Mouse (Mus musculus) gastrocnemius, postnatal 10 days (tissue): ENCODE results near the gene Scd4. TPM values are rescaled to one million over a fixed set of nuclear protein-coding genes. Genes with fewer than 3 reads are reported as not detected.

Experiments
- DNase-seq: peaks from one replicate; pipeline ENCODE4 v3.0.0; 2021; ENCODE audit warnings: mixed read lengths
- microRNA-seq, 2 experiments: library from miRNA; unstranded; fragments of <30 nt; microRNA quantifications; one replicate each; pipeline ENCODE4 v1.2.0; 2021
- total RNA-seq, 2 experiments: library from RNA; stranded (reverse); gene quantifications; 2 replicates each; pipeline ENCODE4 v1.2.3; 2021

Gene Scd4
- total RNA-seq, 2 experiments from 2014 or later = 0.33 to 0.61 TPM

- no peak for DNase-seq
Measured at GRCm38 (mm10) chr19:44379090-44379489, 46.2 kb downstream of the Scd4 start.

DNA sequence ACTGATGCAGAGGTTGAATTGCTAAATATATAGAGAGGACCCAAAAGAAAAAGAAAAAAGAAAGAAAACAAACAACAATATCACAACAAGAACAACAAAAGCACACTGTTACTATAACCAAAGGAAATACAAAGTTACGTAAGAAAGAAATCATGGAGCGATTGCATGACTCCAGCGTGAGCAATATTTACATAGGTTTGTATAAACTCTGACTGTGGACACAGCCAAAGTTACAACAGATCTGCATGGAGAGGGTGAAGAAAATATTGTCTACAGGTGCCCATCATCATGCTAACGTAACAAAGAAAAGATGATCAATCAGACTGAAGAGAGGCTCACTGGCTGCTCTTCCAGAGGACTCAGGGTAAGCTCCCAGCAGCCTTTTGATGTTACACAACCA is 47.2 kb downstream of the Scd4 start:
- no peak for DNase-seq

- DNase-seq = no peak
Measured at GRCm38 (mm10) chr19:44382682-44383321, 49.9 kb downstream of the Scd4 start.

GRCm38 (mm10) chr19:44385887-44386498 is 53.1 kb downstream of the Scd4 start:
- DNase-seq = no peak

- no peak for DNase-seq
Measured at GRCm38 (mm10) chr19:44387089-44387671, 54.3 kb downstream of the Scd4 start.

DNA sequence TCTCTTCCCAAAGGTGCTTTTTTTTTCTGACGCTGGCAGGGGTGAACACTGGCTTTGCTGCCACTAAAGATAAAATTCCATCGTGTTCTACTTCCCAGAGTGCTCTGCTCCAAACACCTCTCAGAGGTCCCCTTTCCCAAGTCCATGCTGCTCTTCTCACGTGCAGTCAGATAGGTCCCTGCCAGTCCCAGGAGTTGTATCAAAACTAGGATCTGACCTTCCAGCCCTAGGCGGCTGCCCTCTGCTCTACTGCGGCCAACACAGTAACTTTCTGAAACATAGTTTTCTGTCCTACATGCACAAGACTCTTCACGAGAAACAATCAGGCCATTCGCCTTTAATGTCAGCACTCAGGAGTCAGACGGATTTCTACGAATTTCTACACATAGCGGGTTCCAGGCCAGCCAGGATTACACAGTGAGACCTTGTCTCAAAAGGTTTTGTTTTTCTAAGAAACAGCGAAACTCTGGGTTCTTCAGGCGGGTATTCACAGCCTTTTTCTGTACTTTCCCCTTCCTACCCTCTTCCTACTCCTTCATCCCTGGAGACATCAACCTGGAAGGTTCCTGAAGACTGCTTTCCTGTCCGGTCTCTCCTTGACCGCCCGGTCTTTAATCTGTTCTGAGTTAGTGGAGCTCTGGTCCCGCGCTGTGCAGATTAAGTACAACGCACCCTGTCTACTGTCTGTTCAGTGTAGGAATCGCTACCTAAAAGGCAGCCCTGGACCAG is 55.0 kb downstream of the Scd4 start:
- DNase-seq = no peak

DNA sequence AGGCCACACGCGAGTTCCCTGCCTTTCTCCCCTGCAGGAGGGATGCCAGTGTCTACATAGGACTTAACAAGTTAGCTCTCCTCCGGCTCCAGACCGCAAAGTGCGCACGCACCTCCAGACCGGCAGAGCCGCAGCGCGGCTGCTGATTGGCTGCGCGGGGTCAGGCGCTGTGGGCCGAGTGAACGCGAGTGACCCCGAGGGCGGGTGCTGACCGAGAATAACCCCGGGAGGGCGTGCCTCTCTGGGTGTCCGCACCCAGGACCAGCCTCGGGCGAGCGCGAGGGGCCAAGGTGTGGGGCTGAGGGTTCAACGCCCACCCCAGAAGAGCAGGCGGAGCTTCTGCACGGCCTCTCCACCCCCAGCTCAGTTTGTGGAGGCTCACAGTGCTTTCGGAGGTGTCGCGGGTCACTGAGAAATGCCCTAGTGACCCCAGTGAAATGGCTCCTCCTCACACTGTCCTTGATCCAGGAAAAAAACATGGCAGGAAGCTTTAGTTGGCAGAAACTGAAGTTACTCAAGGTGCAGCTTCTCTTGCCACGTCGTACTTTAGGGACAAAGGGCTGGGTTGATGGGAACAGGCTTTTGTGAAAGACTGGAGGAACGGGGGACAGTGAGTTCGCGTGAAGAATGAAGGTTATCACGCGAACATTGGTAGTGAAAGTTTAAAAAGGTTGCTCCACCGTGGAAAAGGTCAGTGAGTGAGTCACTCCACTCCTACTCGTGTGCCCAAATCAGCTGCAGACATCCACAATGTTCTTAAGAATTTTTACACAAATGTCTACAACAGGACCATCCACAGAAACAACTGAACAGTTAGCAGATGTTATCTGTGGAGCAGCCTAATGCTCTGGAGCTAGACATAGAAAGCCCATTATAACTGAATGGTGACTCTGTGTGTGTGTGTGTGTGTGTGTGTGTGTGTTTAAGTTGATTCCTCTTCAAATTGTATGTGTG is 55.9 kb downstream of the Scd4 start:
- DNase-seq = peak; percentile 95

DNA sequence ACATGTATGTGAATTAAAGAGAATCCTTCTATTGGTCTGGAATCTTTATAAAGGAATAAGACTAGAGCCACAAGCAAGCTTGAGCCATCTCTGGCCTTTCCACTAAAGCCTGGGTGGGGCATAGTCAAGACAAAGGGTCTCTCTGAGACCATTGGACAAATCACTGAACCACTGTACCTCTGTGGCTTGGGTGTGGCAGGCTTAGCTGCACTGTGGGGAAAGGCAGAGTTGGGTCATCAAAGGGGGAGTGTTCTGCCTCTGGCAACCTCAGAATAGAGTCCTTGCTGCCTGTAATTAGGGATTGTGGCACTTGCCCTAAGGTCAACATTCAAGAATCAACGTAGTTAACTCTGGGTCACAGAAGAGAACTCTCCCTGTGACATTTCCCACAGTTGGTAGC is 56.6 kb downstream of the Scd4 start:
- DNase-seq = no peak

GRCm38 (mm10) chr19:44391856-44392255 is 59.0 kb downstream of the Scd4 start:
- DNase-seq = no peak

DNA sequence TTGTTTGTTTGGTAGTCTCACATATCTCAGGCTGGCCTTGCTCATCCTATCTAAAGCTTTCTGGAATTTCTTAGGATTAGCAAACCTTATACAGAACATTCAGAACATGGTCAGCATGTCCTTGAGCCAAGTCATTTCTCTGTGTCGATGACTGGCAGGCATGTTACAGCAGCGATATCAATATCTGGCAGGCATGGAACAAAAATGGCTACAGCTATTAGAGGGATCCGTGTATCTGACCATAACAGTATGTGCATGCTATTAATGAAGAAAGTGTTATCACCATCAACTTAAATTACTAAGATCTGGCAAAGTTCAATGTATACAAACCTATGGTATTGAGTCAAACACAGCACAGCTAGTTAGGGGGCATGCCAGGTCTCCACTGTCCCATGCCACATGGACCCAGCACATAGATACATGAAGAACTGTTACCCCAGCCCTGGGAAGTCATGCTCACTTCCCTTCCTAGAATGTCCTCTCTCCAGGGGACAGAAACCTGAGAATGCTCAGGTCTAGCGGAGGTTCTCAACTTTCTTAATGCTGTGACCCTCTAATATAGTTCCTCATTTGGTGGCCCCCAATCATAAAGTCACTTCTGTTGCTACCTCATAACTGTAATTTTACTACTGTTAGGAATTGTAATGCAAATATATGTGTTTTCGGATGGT is 59.6 kb downstream of the Scd4 start:
- DNase-seq = no peak

GRCm38 (mm10) chr19:44393962-44394422 is 61.1 kb downstream of the Scd4 start:
- no peak for DNase-seq

GRCm38 (mm10) chr19:44394972-44395371 is 62.1 kb downstream of the Scd4 start:
- no peak for DNase-seq

Small RNAs within 50 kb of the gene (microRNA-seq; reads per million reads assigned to microRNA genes)
- gene Mir5114 = 0 reads per million in 2 experiments

Other genes starting within 250 kb of the Scd4 start
- 10 to 100 TPM; 21.6 TPM for gene Chuk, start 225.6 kb upstream of the Scd4 start, total RNA-seq
- 1 to 10 TPM; 7.7 to 8.7 TPM for gene Cwf19l1, start 197.2 kb upstream of the Scd4 start, total RNA-seq
- 10 to 100 TPM; 15.8 to 17.8 TPM for gene Bloc1s2, start 186.6 kb upstream of the Scd4 start, total RNA-seq
- not detected for gene Pkd2l1, start 140.7 kb upstream of the Scd4 start, total RNA-seq
- not detected for gene Scd3, start 129.8 kb upstream of the Scd4 start, total RNA-seq
- 10 to 100 TPM; 55.2 to 56.7 TPM for gene Scd2, start 39.4 kb upstream of the Scd4 start, total RNA-seq
- 10 to 100 TPM; 39.5 to 46.6 TPM for gene Scd1, start 74.8 kb downstream of the Scd4 start, total RNA-seq
- not detected for gene Wnt8b, start 160.4 kb downstream of the Scd4 start, total RNA-seq
- 1 to 10 TPM; 5.1 to 5.6 TPM for gene Sec31b, start 212.8 kb downstream of the Scd4 start, total RNA-seq
- gene Gm20538, start 219.7 kb downstream of the Scd4 start, total RNA-seq = not detected
- 100 to 1,000 TPM; 675 to 794 TPM for gene Ndufb8, start 222.3 kb downstream of the Scd4 start, total RNA-seq
- gene Hif1an, start 229.8 kb downstream of the Scd4 start, total RNA-seq = 10 to 100 TPM; 89.6 to 91.5 TPM